26 mouse cellular contexts compared by ENCODE assay signal in genomic region chr1:172602326-172602725, GRCm38 (mm10). TPM values are rescaled to one million over a fixed set of nuclear protein-coding genes. Genes with fewer than 3 reads are reported as not detected.
"Had no signal": no experiment of that assay in that cellular context is flagged by ENCODE, and none has a peak within 500 bp of the region (broad histone marks: within the 10 kb centered on the region; RNA-seq: fewer than 3 reads in every experiment).

TSS of gene Fcrl6 (minus strand) at chr1:172602551.

- H3K36me3 ChIP-seq: lung, embryonic 15.5 days; midbrain, embryonic 10.5 days; midbrain, embryonic 12.5 days; neural tube, embryonic 13.5 days; neural tube, embryonic 15.5 days had no signal

- H3K9ac ChIP-seq: liver, postnatal 0 days; lung, embryonic 15.5 days; midbrain, embryonic 12.5 days; neural tube, embryonic 13.5 days; neural tube, embryonic 15.5 days had no signal

- H3K27ac ChIP-seq: lung, embryonic 15.5 days; macrophage; midbrain, embryonic 10.5 days; midbrain, embryonic 12.5 days; neural tube, embryonic 13.5 days; neural tube, embryonic 15.5 days had no signal

- ATAC-seq: liver, postnatal 0 days; lung, postnatal 0 days; midbrain, embryonic 16.5 days had no signal

- H3K9me3 ChIP-seq: lung, embryonic 15.5 days; midbrain, embryonic 10.5 days; midbrain, embryonic 12.5 days; neural tube, embryonic 13.5 days; neural tube, embryonic 15.5 days had no signal

- H3K4me1 ChIP-seq: lung, embryonic 15.5 days; midbrain, embryonic 10.5 days; midbrain, embryonic 12.5 days; neural tube, embryonic 13.5 days; neural tube, embryonic 15.5 days had no signal

- DNase-seq: liver, postnatal 0 days; lung, adult 2 months; lung, postnatal 14 days; lung, postnatal 36 days; midbrain, embryonic 14.5 days; retina, postnatal 1 day; right cerebral cortex, adult 18-20 months; right cerebral cortex, postnatal 25 days; right cerebral cortex, postnatal 4 days; spleen, adult 18-20 months; thymus, adult 18-20 months; thymus, postnatal 14 days; thymus, postnatal 36 days had no signal

- H3K4me3 ChIP-seq: lung, embryonic 15.5 days; midbrain, embryonic 10.5 days; midbrain, embryonic 12.5 days; neural tube, embryonic 13.5 days; neural tube, embryonic 15.5 days had no signal

- H3K4me2 ChIP-seq: lung, embryonic 15.5 days; midbrain, embryonic 12.5 days; neural tube, embryonic 13.5 days; neural tube, embryonic 15.5 days had no signal

- H3K27me3 ChIP-seq: lung, embryonic 15.5 days; midbrain, embryonic 12.5 days; neural tube, embryonic 13.5 days; neural tube, embryonic 15.5 days had no signal

RNA-seq across cellular contexts. Expression of gene Fcrl6, which starts in this region (rescaled TPM):
- total RNA-seq: megakaryocyte progenitor cell, adult 5-6 weeks; megakaryocyte-erythroid progenitor cell, adult 5-6 weeks had no signal
- polyA plus RNA-seq: lung, adult 2 months; lung, embryonic 15.5 days; lung, postnatal 0 days; macrophage; small intestine, adult 2 months; stomach, embryonic 14.5 days; stomach, embryonic 16.5 days had no signal
